Mouse (Mus musculus): ENCODE results near the gene Cdyl. TPM values are rescaled to one million over a fixed set of nuclear protein-coding genes. Genes with fewer than 3 reads are reported as not detected.

Gene Cdyl
- polyA plus RNA-seq, 1 experiment from 2014 or later: 10.3 TPM

- no peaks in the 10 kb centered on the region for H3K36me3 ChIP-seq
- H3K9me3 ChIP-seq: no peaks in the 10 kb centered on the region
- ATAC-seq: no peak
- H3K4me2 ChIP-seq (replicated peaks): no peak overlapping the region
- H3K4me1 ChIP-seq (replicated peaks): no peaks in the 10 kb centered on the region
- no peak overlapping the region for H3K9ac ChIP-seq
- no peak overlapping the region for H3K27ac ChIP-seq
- no peaks in the 10 kb centered on the region for H3K27me3 ChIP-seq (replicated peaks)
- H3K4me3 ChIP-seq (replicated peaks): no peak overlapping the region
- 58% methylated on average over 1 of the region's 1 CpGs for WGBS
Observed at GRCm38 (mm10) chr13:35723073-35723472, 63.4 kb downstream of the Cdyl start.

DNA sequence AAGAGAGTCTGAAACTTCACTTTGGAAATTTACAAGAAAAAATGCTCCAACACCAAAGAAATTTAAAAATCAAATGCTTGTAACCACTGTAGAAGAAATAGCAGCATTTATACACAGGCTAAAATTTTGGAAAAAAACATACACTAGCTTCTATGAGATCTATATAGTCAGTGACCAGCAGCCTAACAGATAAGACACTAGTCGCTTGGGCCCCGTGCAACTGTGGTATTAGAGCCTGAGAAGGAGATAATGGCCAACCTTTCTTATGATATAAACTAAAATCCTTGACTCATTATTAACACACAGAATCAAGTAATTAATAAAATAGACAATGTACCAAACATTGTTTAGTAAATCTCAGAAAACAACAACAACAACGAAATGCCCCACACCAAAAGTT lies 66.4 kb downstream of the Cdyl start:
- no peak overlapping the region for H3K4me3 ChIP-seq (replicated peaks)
- 92% methylated on average over 3 of the region's 3 CpGs for WGBS
- H3K27ac ChIP-seq: no peak overlapping the region
- ATAC-seq: no peak
- H3K4me2 ChIP-seq (replicated peaks): no peak overlapping the region
- no peaks in the 10 kb centered on the region for H3K36me3 ChIP-seq
- H3K9ac ChIP-seq: no peak overlapping the region
- no peaks in the 10 kb centered on the region for H3K27me3 ChIP-seq (replicated peaks)
- H3K4me1 ChIP-seq (replicated peaks): no peaks in the 10 kb centered on the region
- no peaks in the 10 kb centered on the region for H3K9me3 ChIP-seq

DNA sequence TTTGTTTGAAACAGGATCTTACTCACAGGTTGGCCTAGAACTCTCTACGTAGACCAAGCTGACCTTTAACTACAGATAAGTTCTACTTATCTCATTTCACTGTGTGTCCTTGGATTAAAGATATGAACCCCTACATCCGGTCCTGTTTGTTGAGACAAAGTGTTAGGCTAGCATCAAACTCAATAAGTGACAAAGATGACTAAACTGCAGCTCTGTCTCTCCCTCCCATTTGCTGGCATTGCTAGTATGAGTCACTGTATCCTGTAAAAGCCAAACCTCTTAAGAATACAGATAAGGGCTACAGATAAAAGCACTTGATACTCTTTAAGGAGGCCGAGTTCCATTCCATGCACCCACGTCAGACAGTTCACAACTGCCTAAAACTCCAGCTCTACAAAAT lies 72.5 kb downstream of the Cdyl start:
- no peaks in the 10 kb centered on the region for H3K36me3 ChIP-seq
- WGBS: 76% methylated on average over 4 of the region's 4 CpGs
- H3K4me2 ChIP-seq (replicated peaks): no peak overlapping the region
- no peak overlapping the region for H3K9ac ChIP-seq
- H3K27ac ChIP-seq: no peak overlapping the region
- no peak for ATAC-seq
- no peaks in the 10 kb centered on the region for H3K4me1 ChIP-seq (replicated peaks)
- no peak overlapping the region for H3K4me3 ChIP-seq (replicated peaks)
- no peaks in the 10 kb centered on the region for H3K27me3 ChIP-seq (replicated peaks)
- H3K9me3 ChIP-seq: no peaks in the 10 kb centered on the region

DNA sequence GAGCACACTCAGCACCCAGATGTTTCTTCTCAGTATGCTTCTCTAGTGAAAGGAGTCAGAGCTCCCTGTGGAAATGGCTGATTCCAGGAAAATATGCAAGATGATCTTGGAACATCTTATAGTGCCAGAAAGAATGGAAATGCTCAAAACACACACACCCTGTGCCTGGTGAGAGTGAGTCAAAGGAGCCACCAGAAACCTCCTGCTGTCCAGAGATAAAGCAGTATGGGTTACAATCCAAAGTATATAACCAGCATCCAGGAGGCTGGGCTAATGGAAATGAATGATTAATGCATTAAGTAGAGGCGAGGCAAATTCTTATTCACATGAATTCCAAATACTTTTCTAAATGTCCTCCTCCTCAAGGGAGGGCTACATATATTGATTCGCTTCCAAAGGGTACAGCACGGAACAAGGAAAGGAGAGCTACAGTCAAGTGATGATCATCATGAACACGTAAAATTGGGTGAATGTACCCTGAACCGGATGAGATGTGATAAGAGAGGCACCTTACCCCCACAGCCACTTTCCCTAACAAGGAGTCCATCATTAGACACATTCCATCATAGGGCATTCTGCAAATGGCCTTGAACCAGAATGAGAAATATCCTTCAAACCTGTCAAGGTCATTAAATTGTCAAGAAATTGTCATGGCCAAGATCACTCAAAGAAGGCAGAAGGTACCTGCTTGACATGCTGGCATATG lies 73.4 kb downstream of the Cdyl start:
- no peak overlapping the region for H3K4me3 ChIP-seq (replicated peaks)
- no peak for ATAC-seq
- no peaks in the 10 kb centered on the region for H3K9me3 ChIP-seq
- H3K27ac ChIP-seq: no peak overlapping the region
- H3K27me3 ChIP-seq (replicated peaks): no peaks in the 10 kb centered on the region
- no peak overlapping the region for H3K4me2 ChIP-seq (replicated peaks)
- no peaks in the 10 kb centered on the region for H3K4me1 ChIP-seq (replicated peaks)
- H3K9ac ChIP-seq: no peak overlapping the region
- 89% methylated on average over 5 of the region's 5 CpGs for WGBS
- no peaks in the 10 kb centered on the region for H3K36me3 ChIP-seq

DNA sequence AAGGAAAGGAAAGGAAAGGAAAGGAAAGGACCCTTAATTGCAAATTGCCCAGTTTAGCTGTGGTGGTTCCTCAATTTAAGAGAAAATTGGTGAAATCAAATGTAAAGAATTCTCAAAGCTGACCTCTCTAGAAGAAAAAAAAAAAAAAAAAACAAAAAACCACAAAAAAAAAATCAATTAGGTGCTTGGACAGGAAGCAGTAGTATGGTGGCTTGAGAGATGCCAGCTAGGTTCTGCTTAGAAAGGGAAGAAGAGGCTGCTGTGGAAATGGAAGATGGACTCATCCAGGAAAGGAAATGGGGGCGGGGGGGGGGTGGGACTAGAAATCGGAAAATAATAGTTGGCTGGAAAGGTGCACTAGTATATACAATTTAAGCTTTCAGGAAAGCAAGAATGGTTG lies 77.9 kb downstream of the Cdyl start:
- Histone ChIP-seq H3K9ac (no peak overlapping the region), H3K36me3 (no peaks in the 10 kb centered on the region), H3K27ac (no peak overlapping the region), H3K27me3 (replicated peaks) (no peaks in the 10 kb centered on the region; the same call in 1 of the 2 replicates), H3K9me3 (no peaks in the 10 kb centered on the region), H3K4me3 (replicated peaks) (no peak overlapping the region), H3K4me2 (replicated peaks) (no peak overlapping the region), H3K4me1 (replicated peaks) (peaks cover 2% of the 10 kb centered on the region; the same call in 1 of the 2 replicates)
- WGBS: 46% methylated on average over 2 of the region's 2 CpGs
- no peak for ATAC-seq

GRCm38 (mm10) chr13:35738210-35738609 lies 78.6 kb downstream of the Cdyl start:
- no peaks in the 10 kb centered on the region for H3K36me3 ChIP-seq
- no peak overlapping the region for H3K9ac ChIP-seq
- H3K27me3 ChIP-seq (replicated peaks): no peaks in the 10 kb centered on the region; the same call in 1 of the 2 replicates
- no peaks in the 10 kb centered on the region for H3K9me3 ChIP-seq
- ATAC-seq: no peak
- H3K27ac ChIP-seq: no peak overlapping the region
- peaks cover 8% of the 10 kb centered on the region for H3K4me1 ChIP-seq (replicated peaks)
- H3K4me3 ChIP-seq (replicated peaks): no peak overlapping the region
- 26% methylated on average over 2 of the region's 2 CpGs for WGBS
- no peak overlapping the region for H3K4me2 ChIP-seq (replicated peaks)

DNA sequence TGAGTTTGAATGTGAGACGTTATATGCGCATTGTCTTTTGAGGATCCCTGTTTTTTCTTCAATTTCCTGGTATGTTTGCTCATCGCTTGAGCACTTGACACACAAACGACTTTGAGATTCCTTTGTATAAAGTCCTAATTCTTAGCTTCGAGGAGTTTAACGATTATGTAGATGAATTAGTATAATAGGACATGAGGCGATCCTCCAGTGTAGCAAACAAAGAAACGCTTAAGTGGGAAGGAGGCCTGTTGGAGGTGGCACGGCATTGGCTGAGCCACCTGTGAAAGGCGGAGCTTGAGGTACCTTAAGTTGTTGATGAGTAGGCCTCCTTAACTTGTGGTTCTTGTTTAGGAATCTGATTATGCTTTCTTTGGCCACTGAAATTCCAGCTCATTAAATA lies 79.8 kb downstream of the Cdyl start:
- H3K27ac ChIP-seq: no peak overlapping the region
- H3K9ac ChIP-seq: no peak overlapping the region
- no peak overlapping the region for H3K4me3 ChIP-seq (replicated peaks)
- WGBS: 31% methylated on average over 10 of the region's 10 CpGs
- no peaks in the 10 kb centered on the region for H3K36me3 ChIP-seq
- ATAC-seq: no peak
- H3K27me3 ChIP-seq (replicated peaks): no peaks in the 10 kb centered on the region; the same call in 1 of the 2 replicates
- H3K4me1 ChIP-seq (replicated peaks): peaks cover 9% of the 10 kb centered on the region
- H3K4me2 ChIP-seq (replicated peaks): no peak overlapping the region
- H3K9me3 ChIP-seq: no peaks in the 10 kb centered on the region

DNA sequence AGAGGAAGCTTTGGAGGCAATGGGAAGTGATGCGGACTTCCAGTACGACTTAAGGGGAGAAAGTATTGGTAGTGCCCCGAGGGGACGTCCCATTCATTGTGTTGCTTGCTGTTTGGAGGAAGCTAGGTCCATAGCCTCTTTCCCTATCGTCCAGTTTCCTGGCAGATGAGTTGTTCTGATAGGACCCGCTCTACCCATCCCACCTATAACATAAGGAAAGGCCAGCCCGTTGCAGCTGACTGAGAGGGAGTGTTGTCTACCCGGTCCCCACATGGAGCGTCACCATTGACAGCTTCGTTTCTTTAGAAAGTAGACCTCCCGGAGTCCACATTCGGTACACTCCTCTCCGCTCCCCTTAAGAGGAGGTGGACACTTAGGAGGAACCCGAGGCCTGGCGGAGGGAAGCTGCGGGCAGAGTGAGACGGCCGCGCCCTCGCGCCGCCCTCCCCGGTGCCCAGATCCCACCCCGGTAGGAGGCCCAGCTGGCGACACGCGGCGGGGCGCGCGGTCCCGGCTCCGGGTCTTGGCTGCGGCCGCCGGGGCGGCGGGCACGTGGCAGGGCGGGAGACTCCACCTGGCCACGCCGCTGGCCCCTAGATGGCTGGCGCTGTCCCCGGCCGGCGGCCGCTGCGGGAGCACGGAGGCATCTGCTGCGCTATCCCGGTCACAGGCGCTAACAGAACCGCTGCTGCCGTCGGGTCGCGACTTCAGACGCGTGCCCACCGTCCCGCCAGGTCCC lies 80.8 kb downstream of the Cdyl start:
- Histone ChIP-seq H3K27ac (peak overlapping the region; percentile 62; the same call in 1 of the 2 replicates), H3K4me3 (replicated peaks) (peak overlapping the region; percentile 99), H3K4me1 (replicated peaks) (peaks cover 9% of the 10 kb centered on the region), H3K27me3 (replicated peaks) (no peaks in the 10 kb centered on the region; the same call in 1 of the 2 replicates), H3K4me2 (replicated peaks) (peak overlapping the region; percentile 85), H3K9me3 (no peaks in the 10 kb centered on the region), H3K36me3 (no peaks in the 10 kb centered on the region), H3K9ac (peak overlapping the region; percentile 50)
- peak; percentile 90 for ATAC-seq
- 1% methylated on average over 59 of the region's 61 CpGs for WGBS

DNA sequence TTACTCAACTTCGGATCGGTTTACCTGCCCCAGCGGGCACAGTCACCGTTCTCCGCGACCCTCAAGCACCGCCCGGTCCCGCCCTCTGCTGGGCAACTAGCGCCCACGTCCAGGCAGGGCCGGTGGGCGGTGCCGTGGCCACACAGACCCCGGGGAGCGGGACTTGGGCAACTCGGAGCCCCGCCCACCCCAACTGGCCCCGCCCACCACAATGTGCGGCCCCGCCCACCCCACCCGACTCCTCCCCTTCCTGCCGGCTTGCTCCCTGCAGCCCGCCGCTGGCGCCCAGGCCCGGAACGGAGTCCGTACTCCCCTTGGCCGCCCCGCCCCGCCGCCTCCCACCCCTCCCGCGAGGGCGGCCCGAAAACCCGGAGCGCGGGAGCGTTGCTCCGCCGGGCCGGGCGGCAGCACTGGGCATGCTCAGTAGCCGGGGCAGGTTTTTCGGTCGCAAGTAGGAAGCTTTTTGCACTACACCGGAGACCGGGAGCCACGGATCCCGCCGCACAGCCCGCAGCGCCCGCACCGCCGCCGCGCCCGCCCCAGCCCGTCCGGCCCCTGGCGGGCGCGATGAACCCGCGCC lies 81.5 kb downstream of the Cdyl start:
- Histone ChIP-seq H3K36me3 (no peaks in the 10 kb centered on the region), H3K4me1 (replicated peaks) (peaks cover 9% of the 10 kb centered on the region), H3K9ac (peak overlapping the region; percentile 94), H3K27me3 (replicated peaks) (no peaks in the 10 kb centered on the region; the same call in 1 of the 2 replicates), H3K4me3 (replicated peaks) (peak overlapping the region; percentile 99), H3K9me3 (no peaks in the 10 kb centered on the region), H3K27ac (peak overlapping the region; percentile 93), H3K4me2 (replicated peaks) (peak overlapping the region; percentile 85)
- ATAC-seq: peak; percentile 96
- WGBS: under 1% methylated on average over 60 of the region's 68 CpGs

GRCm38 (mm10) chr13:35741620-35742421 lies 82.2 kb downstream of the Cdyl start:
- Histone ChIP-seq H3K9me3 (no peaks in the 10 kb centered on the region), H3K9ac (peak overlapping the region; percentile 94), H3K4me1 (replicated peaks) (peaks cover 9% of the 10 kb centered on the region), H3K27ac (peak overlapping the region; percentile 93), H3K27me3 (replicated peaks) (no peaks in the 10 kb centered on the region; the same call in 1 of the 2 replicates), H3K36me3 (no peaks in the 10 kb centered on the region), H3K4me2 (replicated peaks) (peak overlapping the region; percentile 85), H3K4me3 (replicated peaks) (peak overlapping the region; percentile 99)
- WGBS: under 1% methylated on average over 86 of the region's 93 CpGs
- peak; percentile 80 for ATAC-seq

- peak overlapping the region; percentile 99 for H3K4me3 ChIP-seq (replicated peaks)
- WGBS: 30% methylated on average over 4 of the region's 4 CpGs
Observed at GRCm38 (mm10) chr13:35742696-35743095, 83.1 kb downstream of the Cdyl start.

DNA sequence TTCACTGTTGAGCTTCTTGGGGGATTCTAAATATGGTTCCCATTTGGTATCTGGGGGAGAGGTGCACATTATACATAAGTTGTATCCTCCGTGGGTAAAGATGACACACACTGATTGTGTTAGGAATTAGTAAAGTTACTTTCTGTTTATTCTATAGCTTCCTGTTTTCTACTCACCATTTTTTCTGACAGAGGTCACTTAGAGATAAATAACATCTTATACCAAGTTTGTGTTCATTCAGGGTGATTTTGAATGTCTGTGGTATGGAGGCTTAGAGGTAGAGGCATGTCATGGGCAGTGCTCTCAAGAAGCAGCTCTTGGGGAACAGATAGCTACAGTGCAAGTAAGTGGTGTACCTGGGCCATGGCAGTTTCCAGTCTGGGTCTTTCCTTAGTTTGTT lies 83.6 kb downstream of the Cdyl start:
- Histone ChIP-seq H3K4me3 (replicated peaks) (peak overlapping the region; percentile 99), H3K27ac (no peak overlapping the region)
- 25% methylated on average over 1 of the region's 1 CpGs for WGBS

More at GRCm38 (mm10) chr13:35742696-35743095, 83.1 kb downstream of the Cdyl start:
- peak overlapping the region; percentile 85 for H3K4me2 ChIP-seq (replicated peaks)
- H3K9ac ChIP-seq: peak overlapping the region; percentile 94
- H3K9me3 ChIP-seq: no peaks in the 10 kb centered on the region
- ATAC-seq: no peak
- peaks cover 9% of the 10 kb centered on the region for H3K4me1 ChIP-seq (replicated peaks)
- no peak overlapping the region for H3K27ac ChIP-seq
- no peaks in the 10 kb centered on the region; the same call in 1 of the 2 replicates for H3K27me3 ChIP-seq (replicated peaks)
- no peaks in the 10 kb centered on the region for H3K36me3 ChIP-seq

More for the DNA sequence above, 83.6 kb downstream of the Cdyl start:
- H3K9me3 ChIP-seq: no peaks in the 10 kb centered on the region
- no peaks in the 10 kb centered on the region; the same call in 1 of the 2 replicates for H3K27me3 ChIP-seq (replicated peaks)
- H3K9ac ChIP-seq: no peak overlapping the region
- peak overlapping the region; percentile 85 for H3K4me2 ChIP-seq (replicated peaks)
- H3K36me3 ChIP-seq: no peaks in the 10 kb centered on the region
- ATAC-seq: no peak
- H3K4me1 ChIP-seq (replicated peaks): peaks cover 9% of the 10 kb centered on the region

Data from intestine, embryonic 15.5 days (tissue).